Mouse (Mus musculus) adipose tissue, adult 10 weeks (tissue): ENCODE results near the gene Olfr1316. TPM values are rescaled to one million over a fixed set of nuclear protein-coding genes. Genes with fewer than 3 reads are reported as not detected.

Experiments
- polyA plus RNA-seq: library from polyadenylated mRNA; stranded (reverse); fragments of 350-450 nt; fragmentation: Illumina TruSeq; extraction: RNeasy Lipid Tissue Mini Kit (QIAGEN cat#74804); gene quantifications from one replicate; pipeline ENCODE4 v1.2.3, GENCODE M21; 2014; ENCODE audit warnings: low read depth, low replicate concordance

The Olfr1316 gene
- not detected for polyA plus RNA-seq

GRCm38 (mm10) chr2:112134877-112135276 lies at the start of gene Olfr1316:
TSS of gene Olfr1316 (minus strand) at chr2:112134977.

GRCm38 (mm10) chr2:112153898-112154297 lies 19.1 kb upstream of the Olfr1316 start, which contains the start of gene Olfr1318:
TSS of gene Olfr1318 (plus strand) at chr2:112154198.

GRCm38 (mm10) chr2:112140029-112140428 lies 5.3 kb upstream of the Olfr1316 start, which contains the start of gene Olfr1317:
TSS of gene Olfr1317 (plus strand) at chr2:112140329.

GRCm38 (mm10) chr2:112115340-112115739 lies 19.4 kb downstream of the Olfr1316 start, which contains the start of gene Olfr1315-ps1:
TSS of gene Olfr1315-ps1 (minus strand) at chr2:112115440.

GRCm38 (mm10) chr2:112096681-112097080 lies 38.1 kb downstream of the Olfr1316 start, which contains the start of gene Olfr1314:
TSS of gene Olfr1314 (minus strand) at chr2:112096781.

GRCm38 (mm10) chr2:112077743-112078142 lies 57.0 kb downstream of the Olfr1316 start, which contains the start of gene Olfr1313:
TSS of gene Olfr1313 (minus strand) at chr2:112077843.

Other genes starting within 250 kb of the Olfr1316 start
- gene Olfr1306, start 218.7 kb downstream of the Olfr1316 start, polyA plus RNA-seq = not detected
- gene Olfr1307, start 185.5 kb downstream of the Olfr1316 start, polyA plus RNA-seq = not detected
- gene Olfr1308, start 170.0 kb downstream of the Olfr1316 start, polyA plus RNA-seq = not detected
- not detected for gene Olfr1309, start 144.7 kb downstream of the Olfr1316 start, polyA plus RNA-seq
- not detected for gene Olfr1310, start 122.3 kb downstream of the Olfr1316 start, polyA plus RNA-seq
- not detected for gene Olfr1311, start 110.6 kb downstream of the Olfr1316 start, polyA plus RNA-seq
- gene Olfr1312, start 84.7 kb downstream of the Olfr1316 start, polyA plus RNA-seq = not detected
- not detected for gene Olfr1313, start 57.1 kb downstream of the Olfr1316 start, polyA plus RNA-seq
- not detected for gene Olfr1314, start 38.2 kb downstream of the Olfr1316 start, polyA plus RNA-seq
- not detected for gene Olfr1315-ps1, start 19.5 kb downstream of the Olfr1316 start, polyA plus RNA-seq
- gene Olfr1317, start 5.4 kb upstream of the Olfr1316 start, polyA plus RNA-seq = not detected
- gene Olfr1318, start 19.2 kb upstream of the Olfr1316 start, polyA plus RNA-seq = not detected
- gene Lpcat4, start 104.5 kb upstream of the Olfr1316 start, polyA plus RNA-seq = 7.1 TPM
- 0.45 TPM for gene Nutm1, start 124.3 kb upstream of the Olfr1316 start, polyA plus RNA-seq
- gene Nop10, start 126.9 kb upstream of the Olfr1316 start, polyA plus RNA-seq = 83.2 TPM
- 23.8 TPM for gene Slc12a6, start 130.8 kb upstream of the Olfr1316 start, polyA plus RNA-seq
- gene Gm21985, start 131.3 kb upstream of the Olfr1316 start, polyA plus RNA-seq = not detected
- 105 TPM for gene Emc4, start 233.1 kb upstream of the Olfr1316 start, polyA plus RNA-seq
- gene Katnbl1, start 244.2 kb upstream of the Olfr1316 start, polyA plus RNA-seq = 16.6 TPM